8 mouse cellular contexts compared by ENCODE assay signal in the genomic region with DNA sequence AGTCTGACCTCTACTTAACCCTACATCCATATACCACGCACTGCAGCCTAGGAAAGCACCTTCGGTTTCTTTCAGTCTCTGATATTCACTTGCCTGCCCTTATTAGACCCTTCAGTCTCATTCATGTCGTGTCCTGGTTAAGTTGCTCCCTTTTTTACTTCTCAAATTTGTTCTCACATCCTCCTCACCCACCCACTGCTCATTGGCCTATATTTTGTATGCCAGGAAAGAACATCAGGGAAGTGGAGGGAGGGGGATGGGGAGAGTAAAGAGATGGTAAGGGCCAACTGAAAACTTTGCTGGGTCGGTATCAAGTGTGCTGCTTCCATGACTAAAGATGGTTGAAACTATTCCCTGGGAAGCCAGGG. TPM values are rescaled to one million over a fixed set of nuclear protein-coding genes. Genes with fewer than 3 reads are reported as not detected.
A peak's percentile ranks its signal among the peaks of the same experiment; 100 is the strongest.
DNase-seq lines count a peak whose midpoint lies in the region; ATAC-seq lines count a peak whose summit lies in the region.

No protein-coding gene starts in this region.

- H3K9ac ChIP-seq in kidney, embryonic 14.5 days (ENCODE audit: low read depth, low read length), result peak overlapping the region; percentile 94
- H3K9ac ChIP-seq in forebrain, embryonic 15.5 days (replicated peaks), result peak overlapping the region; percentile 98
- H3K9ac ChIP-seq in liver, embryonic 12.5 days, result peak overlapping the region; percentile 98
- peak overlapping the region; percentile 95 for H3K9ac ChIP-seq in neural tube, embryonic 13.5 days

- peak overlapping the region; percentile 60 for H3K4me2 ChIP-seq in kidney, embryonic 14.5 days (replicated peaks; ENCODE audit: low read depth, low read length)
- H3K4me2 ChIP-seq in forebrain, embryonic 15.5 days (replicated peaks), result peak overlapping the region; percentile 89
- H3K4me2 ChIP-seq in liver, embryonic 12.5 days, result peak overlapping the region; percentile 97
- H3K4me2 ChIP-seq in neural tube, embryonic 13.5 days, result peak overlapping the region; percentile 97

- H3K27me3 ChIP-seq in kidney, embryonic 14.5 days (ENCODE audit: control insufficient read depth, insufficient read depth, low read length), result no peaks in the 10 kb centered on the region
- H3K27me3 ChIP-seq in forebrain, embryonic 15.5 days, result no peaks in the 10 kb centered on the region
- H3K27me3 ChIP-seq in liver, embryonic 12.5 days (replicated peaks), result no peaks in the 10 kb centered on the region
- no peaks in the 10 kb centered on the region for H3K27me3 ChIP-seq in neural tube, embryonic 13.5 days

- H3K27ac ChIP-seq in kidney, embryonic 14.5 days (ENCODE audit: low read depth, low read length), result no peak overlapping the region; the same call in 1 of the 2 replicates
- 0 out of 2 replicates have a peak overlapping the region, but pooled peaks have one; percentile 97 for H3K27ac ChIP-seq in forebrain, embryonic 15.5 days (replicated peaks)
- H3K27ac ChIP-seq in liver, embryonic 12.5 days, result peak overlapping the region; percentile 91
- H3K27ac ChIP-seq in neural tube, embryonic 13.5 days (replicated peaks), result 0 out of 2 replicates have a peak overlapping the region, but pooled peaks have one; percentile 95

- H3K9me3 ChIP-seq in kidney, embryonic 14.5 days (ENCODE audit: control insufficient read depth, low read length), result no peaks in the 10 kb centered on the region
- H3K9me3 ChIP-seq in forebrain, embryonic 15.5 days, result no peaks in the 10 kb centered on the region
- H3K9me3 ChIP-seq in liver, embryonic 12.5 days (replicated peaks), result no peaks in the 10 kb centered on the region
- H3K9me3 ChIP-seq in neural tube, embryonic 13.5 days, result no peaks in the 10 kb centered on the region

- peaks cover 17% of the 10 kb centered on the region for H3K4me1 ChIP-seq in kidney, embryonic 14.5 days (ENCODE audit: control insufficient read depth, insufficient read depth, low read length)
- H3K4me1 ChIP-seq in forebrain, embryonic 15.5 days, result peaks cover 50% of the 10 kb centered on the region
- peaks cover 48% of the 10 kb centered on the region for H3K4me1 ChIP-seq in liver, embryonic 12.5 days
- H3K4me1 ChIP-seq in neural tube, embryonic 13.5 days (replicated peaks), result peaks cover 58% of the 10 kb centered on the region

- peak overlapping the region; percentile 99 for H3K4me3 ChIP-seq in kidney, embryonic 14.5 days (ENCODE audit: low read length)
- peak overlapping the region; percentile 100 for H3K4me3 ChIP-seq in forebrain, embryonic 15.5 days
- H3K4me3 ChIP-seq in liver, embryonic 12.5 days, result peak overlapping the region; percentile 98
- H3K4me3 ChIP-seq in neural tube, embryonic 13.5 days, result peak overlapping the region; percentile 99

- peaks cover 8% of the 10 kb centered on the region for H3K36me3 ChIP-seq in kidney, embryonic 14.5 days (ENCODE audit: control insufficient read depth, insufficient read depth, low read length)
- peaks cover 4% of the 10 kb centered on the region for H3K36me3 ChIP-seq in forebrain, embryonic 15.5 days
- H3K36me3 ChIP-seq in liver, embryonic 12.5 days, result peaks cover 33% of the 10 kb centered on the region
- H3K36me3 ChIP-seq in neural tube, embryonic 13.5 days, result peaks cover 4% of the 10 kb centered on the region; the same call in 1 of the 2 replicates

- WGBS in kidney, embryonic 14.5 days, result 4% methylated on average over 4 of the region's 4 CpGs
- 8% methylated on average over 4 of the region's 4 CpGs for WGBS in forebrain, embryonic 15.5 days
- WGBS in liver, embryonic 12.5 days (ENCODE audit: insufficient replicate concordance), result 4% methylated on average over 4 of the region's 4 CpGs
- 7% methylated on average over 4 of the region's 4 CpGs for WGBS in neural tube, embryonic 13.5 days

- ATAC-seq in kidney, embryonic 14.5 days (ENCODE audit: low FRiP score, low TSS enrichment), result no peak
- no peak for ATAC-seq in forebrain, embryonic 15.5 days (replicated peaks)
- ATAC-seq in liver, embryonic 12.5 days, result no peak
- no peak for ATAC-seq in neural tube, embryonic 13.5 days (ENCODE audit: low read depth)

- no peak for DNase-seq in kidney, postnatal 25 days
- peak; percentile 43 for DNase-seq in brain, adult 2 months (ENCODE audit: low read depth, low spot score)
- DNase-seq in Muller cell, postnatal 12 days (ENCODE audit: inconsistent ontology term), result no peak
- DNase-seq in spleen, postnatal 14 days (ENCODE audit: low spot score in 2 of 2), result no peak

RNA-seq across cellular contexts. Expression of a gene that starts 1.4 kb away (rescaled TPM):
- 28.5 and 33.4 TPM in 2 replicates for polyA plus RNA-seq in kidney, embryonic 14.5 days (2014; fragmentation: Nextera tagmentation; extraction: Ambion mirVana)
- polyA plus RNA-seq in forebrain, embryonic 15.5 days (2015; fragmentation: Nextera tagmentation; extraction: Ambion mirVana), result 38.5 and 43.8 TPM in 2 replicates
- polyA plus RNA-seq in liver, embryonic 12.5 days (2016; fragmentation: Nextera tagmentation; extraction: Ambion mirVana), result 12.8 and 14.3 TPM in 2 replicates
- polyA plus RNA-seq in neural tube, embryonic 13.5 days (2015; fragmentation: Nextera tagmentation; extraction: Ambion mirVana), result 28.1 and 33.4 TPM in 2 replicates

RNA-seq across cellular contexts. Expression of a gene that starts 1.5 kb away (rescaled TPM):
- polyA plus RNA-seq in kidney, embryonic 14.5 days (2014; fragmentation: Nextera tagmentation; extraction: Ambion mirVana), result 37.4 and 40.6 TPM in 2 replicates
- polyA plus RNA-seq in forebrain, embryonic 15.5 days (2015; fragmentation: Nextera tagmentation; extraction: Ambion mirVana), result 34.0 and 37.7 TPM in 2 replicates
- polyA plus RNA-seq in liver, embryonic 12.5 days (2016; fragmentation: Nextera tagmentation; extraction: Ambion mirVana), result 38.6 and 38.9 TPM in 2 replicates
- 31.6 and 35.8 TPM in 2 replicates for polyA plus RNA-seq in neural tube, embryonic 13.5 days (2015; fragmentation: Nextera tagmentation; extraction: Ambion mirVana)
